Mouse (Mus musculus): Measurements from ENCODE around the gene Igll1. TPM values are rescaled to one million over a fixed set of nuclear protein-coding genes. Genes with fewer than 3 reads are reported as not detected.

Gene Igll1
- total and polyA plus RNA-seq, 3 experiments, result not detected

DNA sequence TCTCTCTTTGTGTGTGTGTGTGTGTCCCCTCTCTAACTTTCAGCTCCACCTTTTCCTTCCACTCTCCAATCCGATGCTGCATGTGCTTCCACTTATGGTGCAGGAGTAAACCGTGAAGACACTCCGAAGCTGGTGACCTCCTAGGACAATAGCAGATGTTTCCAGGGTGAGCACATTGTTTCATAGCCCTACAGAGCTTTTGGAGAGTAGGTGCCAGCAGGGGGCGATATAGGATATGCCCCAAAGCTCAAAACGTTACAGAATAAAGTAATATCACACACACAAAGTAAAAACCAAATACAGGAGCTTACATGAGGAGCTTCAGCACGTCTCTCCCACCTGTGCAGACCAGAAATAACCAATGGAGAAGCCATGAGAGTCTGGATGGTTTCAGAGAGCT is 8.9 kb downstream of the Igll1 start:
- peak; percentile 57 for DNase-seq

DNA sequence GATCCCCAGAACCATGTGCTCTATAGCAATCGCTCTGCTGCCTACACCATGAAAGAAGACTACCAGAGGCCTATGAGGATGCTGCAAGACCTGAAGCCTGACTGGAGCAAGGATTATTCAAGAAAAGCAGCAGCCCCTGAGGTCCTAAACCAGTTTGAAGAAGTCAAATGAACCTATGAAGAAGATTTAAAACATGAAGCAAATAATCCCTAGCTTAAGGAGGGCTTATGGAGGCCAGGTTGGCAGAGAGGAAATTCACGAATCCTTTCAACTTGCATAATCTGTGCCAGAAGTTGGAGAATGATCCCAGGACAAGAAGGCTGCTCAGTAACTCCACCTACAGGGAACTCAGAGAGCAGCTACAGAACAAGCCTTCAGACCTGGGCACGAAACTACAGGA is 11.4 kb downstream of the Igll1 start:
- no peak for DNase-seq

DNA sequence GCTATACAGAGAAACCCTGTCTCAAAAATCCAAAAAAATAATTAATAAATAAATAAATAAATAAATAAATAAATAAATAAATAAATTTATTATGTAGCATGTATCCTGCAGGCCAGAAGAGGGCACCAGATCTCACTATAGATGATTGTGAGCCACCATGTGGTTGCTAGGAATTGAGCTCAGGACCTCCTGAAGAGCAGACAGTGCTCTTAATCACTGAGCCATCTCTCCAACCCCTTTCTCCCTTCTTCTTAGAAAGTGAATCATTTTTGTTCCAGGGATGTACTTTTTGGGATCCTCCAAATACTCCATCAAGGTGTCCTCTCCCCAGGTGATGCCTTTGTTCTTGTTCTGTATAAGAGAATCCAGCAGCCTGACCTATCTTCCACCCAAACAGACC is 14.6 kb downstream of the Igll1 start:
- DNase-seq, result no peak

- no peak for DNase-seq
Measured at GRCm38 (mm10) chr16:16829671-16830070, 34.1 kb downstream of the Igll1 start.

GRCm38 (mm10) chr16:16828757-16829615 is 34.8 kb downstream of the Igll1 start, which contains the start of gene Spag6l:
Gene Spag6l (minus strand): TSS chr16:16829456.
- DNase-seq, result peak; percentile 23

DNA sequence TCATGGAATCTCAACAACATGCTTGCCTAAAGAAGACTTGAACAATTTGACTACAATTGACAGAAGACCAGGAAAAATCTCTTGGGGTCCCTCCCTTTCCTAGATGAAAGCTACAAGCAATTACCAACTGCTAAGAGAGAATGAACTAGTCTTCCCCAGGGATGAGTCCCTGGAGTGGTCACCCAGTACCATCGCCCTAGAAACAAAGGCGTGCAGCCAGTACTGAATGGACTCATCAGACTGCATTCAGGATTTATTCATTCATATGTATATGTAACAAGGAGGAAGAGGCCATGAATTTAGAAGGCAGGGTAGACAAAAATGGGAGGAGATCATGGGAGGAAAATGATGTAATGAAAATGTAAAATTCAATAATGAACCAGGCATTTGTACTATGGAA is 37.6 kb downstream of the Igll1 start:
- DNase-seq, result no peak

DNA sequence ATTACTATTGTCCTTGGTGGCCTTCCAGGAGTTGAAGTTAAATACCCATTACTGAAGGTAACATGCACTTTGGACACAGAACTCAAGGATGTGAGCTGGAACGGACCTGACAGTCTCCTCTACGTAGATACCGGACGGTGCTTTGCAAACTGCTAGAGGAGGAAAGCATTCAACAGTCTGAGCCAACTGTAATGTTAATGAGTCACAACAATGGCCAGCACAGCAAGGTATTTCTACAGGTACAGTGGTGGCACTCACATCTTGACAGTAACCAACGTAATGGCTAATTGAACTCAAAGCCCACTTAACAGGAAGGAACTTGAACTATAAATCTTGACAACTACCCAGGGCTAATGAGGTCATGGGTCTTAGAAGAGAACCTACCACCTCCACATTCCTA is 38.3 kb downstream of the Igll1 start:
- DNase-seq, result no peak

Other genes with a start within 250 kb of the Igll1 start
- gene Olfr19, start 187.6 kb downstream of the Igll1 start, total RNA-seq (2021), result not detected
- not detected in 2 replicates for gene Olfr19, start 187.6 kb downstream of the Igll1 start, polyA plus RNA-seq (2012; rRNA removed)
- under 1 TPM; 0.31 to 0.35 TPM for gene Spag6l, start 34.5 kb downstream of the Igll1 start, total RNA-seq (2021)
- gene Spag6l, start 34.5 kb downstream of the Igll1 start, polyA plus RNA-seq (2012; rRNA removed), result not detected in 2 replicates
- gene Top3b, start 6.8 kb upstream of the Igll1 start, total RNA-seq (2021), result 10 to 100 TPM; 47.4 to 51.5 TPM
- 43.8 and 53.1 TPM in 2 replicates for gene Top3b, start 6.8 kb upstream of the Igll1 start, polyA plus RNA-seq (2012; rRNA removed)
- under 1 TPM; 0.97 to 0.98 TPM for gene Vpreb1, start 6.9 kb upstream of the Igll1 start, total RNA-seq (2021)
- gene Vpreb1, start 6.9 kb upstream of the Igll1 start, polyA plus RNA-seq (2012; rRNA removed), result 4.7 and 4.8 TPM in 2 replicates
- gene Ppm1f, start 32.5 kb upstream of the Igll1 start, total RNA-seq (2021), result 10 to 100 TPM; 39.2 to 48.9 TPM
- gene Ppm1f, start 32.5 kb upstream of the Igll1 start, polyA plus RNA-seq (2012; rRNA removed), result 15.4 and 18.9 TPM in 2 replicates
- 100 to 1,000 TPM; 178 to 206 TPM for gene Mapk1, start 119.4 kb upstream of the Igll1 start, total RNA-seq (2021)
- gene Mapk1, start 119.4 kb upstream of the Igll1 start, polyA plus RNA-seq (2012; rRNA removed), result 45.2 and 62.7 TPM in 2 replicates
- gene Ypel1, start 205.7 kb upstream of the Igll1 start, total RNA-seq (2021), result 1 to 10 TPM; 6.6 TPM
- 8.3 and 10.0 TPM in 2 replicates for gene Ypel1, start 205.7 kb upstream of the Igll1 start, polyA plus RNA-seq (2012; rRNA removed)
- 10 to 100 TPM; 80.3 to 98.6 TPM for gene Ppil2, start 247.3 kb upstream of the Igll1 start, total RNA-seq (2021)
- 75.6 and 87.1 TPM in 2 replicates for gene Ppil2, start 247.3 kb upstream of the Igll1 start, polyA plus RNA-seq (2012; rRNA removed)

Measured in adrenal gland, adult 2 months (tissue).